Mouse (Mus musculus) adrenal gland, postnatal 0 days (tissue): Measurements from ENCODE around the gene Gm11639. TPM values are rescaled to one million over a fixed set of nuclear protein-coding genes. Genes with fewer than 3 reads are reported as not detected.

ENCODE experiments used
- polyA plus RNA-seq: library from polyadenylated mRNA; unstranded; fragments of >200 nt; fragmentation: Nextera tagmentation; extraction: Ambion mirVana; gene quantifications from 2 replicates; pipeline ENCODE4 v1.2.1, GENCODE M21; 2015

Gene Gm11639
- polyA plus RNA-seq, result 0.03 and 0.04 TPM in 2 replicates

DNA sequence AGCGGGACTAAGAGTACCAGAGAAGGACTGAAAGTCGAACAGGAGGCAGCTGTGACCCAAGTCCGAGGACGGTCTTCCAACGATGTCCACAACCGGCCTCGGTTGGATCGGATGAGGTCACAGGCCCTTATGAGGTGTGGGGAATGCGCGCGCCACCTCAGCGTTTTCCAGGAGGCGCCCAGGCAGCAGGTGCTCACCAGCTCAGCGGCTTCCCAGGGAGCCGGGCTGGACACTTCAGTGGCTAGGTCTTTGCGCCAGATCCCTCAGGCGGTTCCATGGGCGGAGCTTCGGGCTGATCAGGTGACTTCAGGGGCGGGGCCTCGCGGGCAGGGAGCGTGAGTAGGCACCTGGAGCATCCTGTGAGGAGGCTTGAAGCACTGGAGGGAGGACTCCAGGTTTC is at the start of gene Gm11639:
Gene Gm11639 (plus strand): TSS at position 160 of the 400 bp plus-strand sequence.

DNA sequence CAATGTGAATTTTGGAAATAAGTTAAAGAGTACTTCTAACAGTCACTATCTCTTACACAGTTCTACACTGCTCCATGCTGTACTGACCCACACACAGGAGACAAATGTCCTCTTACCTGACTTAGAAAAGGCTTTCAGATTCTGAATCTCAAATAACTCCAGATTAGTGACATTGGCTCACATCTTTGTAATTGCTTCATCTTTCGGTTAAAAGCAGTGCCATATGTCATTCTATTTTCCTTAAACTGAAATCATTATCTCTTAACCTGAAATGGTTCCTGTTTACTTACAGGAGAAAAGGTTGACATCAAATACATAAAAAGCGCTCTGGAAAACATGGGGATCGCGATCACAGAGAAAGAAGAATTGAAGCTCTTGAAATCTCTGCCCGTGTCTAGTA is 377.8 kb downstream of the Gm11639 start, which contains the start of gene Efcab3:
Gene Efcab3 (plus strand): TSS at position 301 of the 400 bp plus-strand sequence.

DNA sequence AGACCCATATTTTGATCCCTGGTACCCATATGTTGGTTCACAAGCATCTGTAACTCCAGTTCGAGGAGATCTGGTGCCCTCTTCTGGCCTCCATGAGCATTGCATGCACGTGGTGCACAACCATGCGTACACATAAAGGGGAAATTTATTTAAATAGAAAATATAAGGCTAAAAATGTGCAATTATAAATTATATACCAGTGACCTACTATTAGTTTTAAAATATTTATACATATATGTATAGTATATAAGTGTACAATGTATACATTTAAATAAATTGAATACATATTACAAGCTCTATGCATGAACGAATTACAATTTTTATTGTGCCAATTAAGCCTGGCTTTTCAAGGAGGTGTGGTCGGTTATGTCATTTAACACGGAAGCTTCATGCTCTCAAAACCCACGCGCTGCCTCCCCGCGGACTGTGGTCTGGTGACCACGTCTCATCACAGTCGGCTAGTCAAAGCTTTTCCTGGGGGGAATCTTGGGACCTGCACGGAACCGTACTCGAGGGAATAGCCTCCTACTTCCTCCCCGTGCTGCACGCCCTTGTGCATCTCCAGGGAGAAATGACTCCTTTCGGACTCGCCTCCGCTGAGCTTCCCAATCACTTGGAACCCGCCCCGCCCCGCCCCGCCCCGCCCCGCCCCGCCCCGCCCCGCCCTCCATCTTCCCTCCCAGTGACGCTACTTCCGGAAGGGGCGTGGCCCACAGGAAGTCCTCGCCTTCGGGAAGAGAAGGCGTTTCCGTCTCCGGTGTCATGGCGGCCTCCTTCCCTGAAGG is 440.4 kb downstream of the Gm11639 start, which contains the start of gene Mettl2:
Gene Mettl2 (plus strand): TSS at position 691 of the 785 bp plus-strand sequence.

DNA sequence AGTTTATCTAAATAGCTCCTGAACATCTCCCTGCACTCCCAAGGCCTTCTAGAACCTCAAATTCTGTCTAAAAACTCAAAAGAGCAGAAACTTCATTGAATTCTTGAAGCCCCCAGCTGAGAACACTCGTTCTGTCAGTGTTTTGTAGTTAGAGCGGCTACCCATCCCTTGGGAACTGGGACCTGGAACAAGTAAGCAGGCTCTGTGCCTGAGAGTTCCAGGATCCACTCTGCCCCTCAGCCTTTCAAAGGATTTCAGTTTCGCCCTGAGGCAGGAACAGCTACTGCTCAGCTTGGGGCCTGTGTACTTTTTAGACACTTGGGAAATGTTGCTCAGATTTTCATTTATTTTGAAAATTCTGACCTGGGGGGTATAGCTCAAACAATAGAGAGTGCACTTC is 461.1 kb downstream of the Gm11639 start, which contains the start of gene Gm10842:
Gene Gm10842 (plus strand): TSS at position 301 of the 400 bp plus-strand sequence.

Other genes with a start within 250 kb of the Gm11639 start
- 11.2 and 15.2 TPM in 2 replicates for gene Kansl1, start 216.8 kb upstream of the Gm11639 start, polyA plus RNA-seq
- gene Cdc27, start 135.1 kb upstream of the Gm11639 start, polyA plus RNA-seq, result 16.5 and 26.7 TPM in 2 replicates
- gene Myl4, start 135.0 kb upstream of the Gm11639 start, polyA plus RNA-seq, result 10.2 and 11.2 TPM in 2 replicates
- gene Itgb3, start 77.7 kb upstream of the Gm11639 start, polyA plus RNA-seq, result 4.0 and 4.2 TPM in 2 replicates